Comparison of ENCODE assay signal across 20 mouse cellular contexts in genomic region chr4:46146881-46147280, GRCm38 (mm10).
"Had no signal": no experiment of that assay in that cellular context is flagged by ENCODE, and none has a peak within 500 bp of the region (broad histone marks: within the 10 kb centered on the region; RNA-seq: fewer than 3 reads in every experiment).

No protein-coding gene starts in this region.

- ATAC-seq: liver, embryonic 12.5 days; midbrain, embryonic 15.5 days had no signal

- H3K27me3 ChIP-seq: kidney, embryonic 15.5 days; limb, embryonic 13.5 days; liver, embryonic 12.5 days; liver, embryonic 15.5 days; lung, embryonic 15.5 days; midbrain, embryonic 12.5 days; midbrain, embryonic 15.5 days; neural tube, embryonic 12.5 days; neural tube, embryonic 15.5 days had no signal

- DNase-seq: kidney, adult 11 months; kidney, adult 8-10 months; kidney, postnatal 10 days; kidney, postnatal 36 days; liver; lung, adult 18-20 months; thymus, adult 2 months; thymus, postnatal 14 days; thymus, postnatal 4 days had no signal

- H3K9ac ChIP-seq: kidney, embryonic 15.5 days; limb, embryonic 13.5 days; liver, embryonic 12.5 days; liver, embryonic 15.5 days; lung, embryonic 15.5 days; midbrain, embryonic 12.5 days; midbrain, embryonic 15.5 days; neural tube, embryonic 12.5 days; neural tube, embryonic 15.5 days had no signal

- H3K4me2 ChIP-seq: kidney, embryonic 15.5 days; limb, embryonic 13.5 days; liver, embryonic 12.5 days; liver, embryonic 15.5 days; lung, embryonic 15.5 days; midbrain, embryonic 12.5 days; midbrain, embryonic 15.5 days; neural tube, embryonic 12.5 days; neural tube, embryonic 15.5 days had no signal

- H3K9me3 ChIP-seq: kidney, embryonic 15.5 days; limb, embryonic 10.5 days; limb, embryonic 13.5 days; liver, embryonic 12.5 days; liver, embryonic 15.5 days; lung, embryonic 15.5 days; midbrain, embryonic 12.5 days; midbrain, embryonic 15.5 days; neural tube, embryonic 12.5 days; neural tube, embryonic 15.5 days had no signal

- H3K4me3 ChIP-seq: kidney, embryonic 15.5 days; limb, embryonic 10.5 days; limb, embryonic 13.5 days; liver, embryonic 12.5 days; liver, embryonic 15.5 days; lung, embryonic 15.5 days; midbrain, embryonic 12.5 days; midbrain, embryonic 15.5 days; neural tube, embryonic 12.5 days; neural tube, embryonic 15.5 days had no signal

- H3K4me1 ChIP-seq: kidney, embryonic 15.5 days; limb, embryonic 10.5 days; limb, embryonic 13.5 days; lung, embryonic 15.5 days; midbrain, embryonic 12.5 days; midbrain, embryonic 15.5 days; neural tube, embryonic 12.5 days; neural tube, embryonic 15.5 days had no signal

- H3K27ac ChIP-seq: kidney, embryonic 15.5 days; limb, embryonic 10.5 days; limb, embryonic 13.5 days; liver, embryonic 12.5 days; liver, embryonic 15.5 days; lung, embryonic 15.5 days; macrophage; midbrain, embryonic 12.5 days; midbrain, embryonic 15.5 days; neural tube, embryonic 12.5 days; neural tube, embryonic 15.5 days had no signal
